Mouse (Mus musculus) G1E (cell line): ENCODE results near the gene Tarsl2. TPM values are rescaled to one million over a fixed set of nuclear protein-coding genes. Genes with fewer than 3 reads are reported as not detected.

Source experiments
- ATAC-seq: 2 replicates; pipeline ENCODE4 v1.8.0; 2016; ENCODE audit warnings: mild to moderate bottlenecking; ENCODE audit not compliant: insufficient number of reproducible peaks, poor library complexity, low FRiP score, severe bottlenecking; ENCODE audit errors: extremely low read depth
- DNase-seq: peaks from one replicate; pipeline ENCODE4 v3.0.0; 2012; ENCODE audit warnings: low spot score
- H3K27me3 ChIP-seq: 2 replicates; pipeline ENCODE4 v1.6.1; 2012; ENCODE audit warnings: mild to moderate bottlenecking, low read length, inconsistent platforms; ENCODE audit not compliant: insufficient read depth
- H3K36me3 ChIP-seq: replicated peaks from 2 replicates; pipeline ENCODE3; 2012; ENCODE audit warnings: mild to moderate bottlenecking, inconsistent platforms
- H3K4me1 ChIP-seq: 2 replicates; pipeline ENCODE4 v1.6.1; 2012; ENCODE audit warnings: low read depth, low read length, inconsistent platforms, mixed read lengths; ENCODE audit not compliant: insufficient read depth
- H3K4me3 ChIP-seq: 2 replicates; pipeline ENCODE4 v1.5.1; 2012; ENCODE audit warnings: low read depth, mild to moderate bottlenecking, inconsistent platforms, low read length, moderate library complexity, mixed read lengths
- H3K9me3 ChIP-seq: replicated peaks from 2 replicates; pipeline ENCODE4 v1.6.1; 2012; ENCODE audit warnings: inconsistent platforms
- CTCF ChIP-seq: IDR thresholded peaks from 2 replicates; pipeline ENCODE4 v1.5.1; 2012; ENCODE audit warnings: low read depth, low read length, inconsistent platforms, mixed read lengths
- GATA1 ChIP-seq: IDR thresholded peaks from 2 replicates; pipeline ENCODE4 v1.6.1; 2012; ENCODE audit warnings: borderline replicate concordance, low read length, inconsistent platforms, mixed read lengths
- GATA2 ChIP-seq: IDR thresholded peaks from 2 replicates; pipeline ENCODE4 v1.6.1; 2012; ENCODE audit warnings: low read depth, low read length, inconsistent platforms, borderline replicate concordance
- POLR2AphosphoS5 ChIP-seq: IDR thresholded peaks from 2 replicates; pipeline ENCODE4 v1.6.1; 2012; ENCODE audit warnings: low read depth, low read length, inconsistent platforms; ENCODE audit not compliant: insufficient replicate concordance
- TAL1 ChIP-seq: conservative IDR thresholded peaks from 2 replicates; pipeline ENCODE4 v1.6.1; 2012; ENCODE audit warnings: low read depth, low read length, inconsistent platforms, mixed read lengths
- polyA plus RNA-seq: library from polyadenylated mRNA; stranded (reverse); fragments of >175 nt; gene quantifications from 2 replicates; pipeline ENCODE4 v1.2.3, GENCODE M21; 2012
- total RNA-seq, 2 experiments: library from RNA; stranded (forward) in 1 of 2; stranded (reverse) in 1 of 2; fragments of 200-1000 nt in 1 of 2; fragments of >200 nt in 1 of 2; fragmentation: Nextera tagmentation in 1 of 2; gene quantifications; 2 replicates each; pipeline ENCODE4 v1.2.3; 2014 to 2017

The Tarsl2 gene
- total and polyA plus RNA-seq, 3 experiments: 23.7 to 66.8 (median 42.3) TPM

- Histone ChIP-seq H3K27me3 (peaks cover 4% of the 10 kb centered on the region; the same call in 1 of the 2 replicates), H3K36me3 (no peaks in the 10 kb centered on the region), H3K4me3 (no peak overlapping the region), H3K9me3 (no peaks in the 10 kb centered on the region), H3K4me1 (peaks cover 9% of the 10 kb centered on the region)
- TF ChIP-seq TAL1 (no peak), POLR2AphosphoS5 (no peak), GATA2 (no peak), GATA1 (no peak), CTCF (no peak)
- ATAC-seq (no peak), DNase-seq (no peak)
Observed at GRCm38 (mm10) chr7:65613723-65614122, 31.0 kb upstream of the Tarsl2 start.

GRCm38 (mm10) chr7:65618751-65619150 lies 25.9 kb upstream of the Tarsl2 start:
- H3K4me1 ChIP-seq: peaks cover 11% of the 10 kb centered on the region
- TF ChIP-seq GATA2: no peak
- no peak for TF ChIP-seq CTCF
- TF ChIP-seq GATA1: no peak
- TF ChIP-seq TAL1: no peak
- no peak for TF ChIP-seq POLR2AphosphoS5
- ATAC-seq (no peak), DNase-seq (no peak)
- no peaks in the 10 kb centered on the region for H3K9me3 ChIP-seq
- peaks cover 8% of the 10 kb centered on the region for H3K27me3 ChIP-seq
- no peak overlapping the region for H3K4me3 ChIP-seq
- H3K36me3 ChIP-seq: no peaks in the 10 kb centered on the region

- no peak for ATAC-seq
- peaks cover 10% of the 10 kb centered on the region for H3K27me3 ChIP-seq
Observed at GRCm38 (mm10) chr7:65620746-65621145, 24.0 kb upstream of the Tarsl2 start.

GRCm38 (mm10) chr7:65623330-65623729 lies 21.4 kb upstream of the Tarsl2 start:
- TF ChIP-seq GATA2 (no peak), CTCF (no peak), POLR2AphosphoS5 (no peak), TAL1 (no peak), GATA1 (no peak)

More at GRCm38 (mm10) chr7:65620746-65621145, 24.0 kb upstream of the Tarsl2 start:
- peaks cover 4% of the 10 kb centered on the region for H3K4me1 ChIP-seq
- no peak for DNase-seq
- no peak overlapping the region for H3K4me3 ChIP-seq
- no peaks in the 10 kb centered on the region for H3K9me3 ChIP-seq
- no peak for TF ChIP-seq GATA2
- TF ChIP-seq TAL1: no peak
- TF ChIP-seq CTCF: no peak
- TF ChIP-seq GATA1: no peak
- TF ChIP-seq POLR2AphosphoS5: no peak
- H3K36me3 ChIP-seq: no peaks in the 10 kb centered on the region

GRCm38 (mm10) chr7:65625528-65625927 lies 19.2 kb upstream of the Tarsl2 start:
- no peak overlapping the region for H3K4me3 ChIP-seq
- H3K36me3 ChIP-seq: no peaks in the 10 kb centered on the region
- no peak for ATAC-seq
- peaks cover 6% of the 10 kb centered on the region for H3K4me1 ChIP-seq
- DNase-seq: no peak
- H3K27me3 ChIP-seq: peaks cover 10% of the 10 kb centered on the region
- no peaks in the 10 kb centered on the region for H3K9me3 ChIP-seq
- TF ChIP-seq TAL1 (no peak), GATA2 (no peak), POLR2AphosphoS5 (no peak), GATA1 (no peak), CTCF (no peak)

More at GRCm38 (mm10) chr7:65623330-65623729, 21.4 kb upstream of the Tarsl2 start:
- no peak for ATAC-seq
- Histone ChIP-seq H3K4me3 (no peak overlapping the region), H3K9me3 (no peaks in the 10 kb centered on the region), H3K4me1 (peaks cover 2% of the 10 kb centered on the region; the same call in 1 of the 2 replicates), H3K36me3 (no peaks in the 10 kb centered on the region), H3K27me3 (peaks cover 10% of the 10 kb centered on the region)
- DNase-seq: no peak

- TF ChIP-seq TAL1: no peak
- no peak for TF ChIP-seq GATA1
- TF ChIP-seq CTCF: no peak
- TF ChIP-seq POLR2AphosphoS5: no peak
- no peak for TF ChIP-seq GATA2
- ATAC-seq: no peak
Observed at GRCm38 (mm10) chr7:65629846-65630245, 14.9 kb upstream of the Tarsl2 start.

GRCm38 (mm10) chr7:65630661-65631060 lies 14.0 kb upstream of the Tarsl2 start:
- Histone ChIP-seq H3K9me3 (no peaks in the 10 kb centered on the region), H3K4me1 (peaks cover 8% of the 10 kb centered on the region), H3K27me3 (no peaks in the 10 kb centered on the region), H3K36me3 (no peaks in the 10 kb centered on the region), H3K4me3 (no peak overlapping the region)
- no peak for DNase-seq
- TF ChIP-seq CTCF: no peak
- TF ChIP-seq POLR2AphosphoS5: no peak
- TF ChIP-seq GATA1: no peak
- no peak for TF ChIP-seq TAL1
- no peak for TF ChIP-seq GATA2
- no peak for ATAC-seq

More at GRCm38 (mm10) chr7:65629846-65630245, 14.9 kb upstream of the Tarsl2 start:
- Histone ChIP-seq H3K36me3 (no peaks in the 10 kb centered on the region), H3K9me3 (no peaks in the 10 kb centered on the region), H3K27me3 (peaks cover under 1% of the 10 kb centered on the region; the same call in 1 of the 2 replicates), H3K4me3 (no peak overlapping the region), H3K4me1 (peaks cover 8% of the 10 kb centered on the region)
- DNase-seq: no peak
